Mouse (Mus musculus) cerebellum, adult (tissue): Measurements from ENCODE around the gene Alox12.

Experiments
- ATAC-seq: cut with Nextera tagmentation; 2 replicates; pipeline ENCODE4 v1.9.2; 2017; ENCODE audit warnings: mild to moderate bottlenecking, moderate library complexity, mixed read lengths; ENCODE audit not compliant: insufficient number of reproducible peaks, low FRiP score, low TSS enrichment

The Alox12 gene

GRCm38 (mm10) chr11:70221603-70222500, 33.3 kb downstream of the Alox12 start:
- ATAC-seq, result no peak

- peak; percentile 84 for ATAC-seq
Measured at GRCm38 (mm10) chr11:70220731-70221602, 34.2 kb downstream of the Alox12 start, which contains the start of gene Slc16a13. Gene Slc16a13, minus strand, starts transcription at chr11:70221064.

- ATAC-seq, result no peak
Measured at GRCm38 (mm10) chr11:70220323-70220722, 34.8 kb downstream of the Alox12 start.

- no peak for ATAC-seq
Measured at GRCm38 (mm10) chr11:70219873-70220272, 35.3 kb downstream of the Alox12 start.

- ATAC-seq, result no peak
Measured at GRCm38 (mm10) chr11:70218741-70219470, 36.2 kb downstream of the Alox12 start.

GRCm38 (mm10) chr11:70218039-70218438, 37.1 kb downstream of the Alox12 start:
- no peak for ATAC-seq

- no peak for ATAC-seq
Measured at GRCm38 (mm10) chr11:70216103-70216502, 39.0 kb downstream of the Alox12 start.

GRCm38 (mm10) chr11:70215301-70215700, 39.9 kb downstream of the Alox12 start:
- no peak for ATAC-seq

- ATAC-seq, result no peak
Measured at GRCm38 (mm10) chr11:70214856-70215209, 40.3 kb downstream of the Alox12 start.

GRCm38 (mm10) chr11:70214191-70214855, 40.8 kb downstream of the Alox12 start:
- ATAC-seq, result peak; percentile 17; the same call in 1 of the 2 replicates

GRCm38 (mm10) chr11:70213736-70214135, 41.4 kb downstream of the Alox12 start:
- peak; percentile 46; the same call in 1 of the 2 replicates for ATAC-seq

- ATAC-seq, result no peak
Measured at GRCm38 (mm10) chr11:70212896-70213295, 42.3 kb downstream of the Alox12 start.

- no peak for ATAC-seq
Measured at GRCm38 (mm10) chr11:70212423-70212822, 42.7 kb downstream of the Alox12 start, which contains the start of gene Slc16a11. Gene Slc16a11, plus strand, starts transcription at chr11:70212752.

GRCm38 (mm10) chr11:70211972-70212371, 43.2 kb downstream of the Alox12 start:
- no peak for ATAC-seq

GRCm38 (mm10) chr11:70210681-70211080, 44.5 kb downstream of the Alox12 start:
- no peak for ATAC-seq

- no peak for ATAC-seq
Measured at GRCm38 (mm10) chr11:70208778-70209388, 46.3 kb downstream of the Alox12 start.

- ATAC-seq, result no peak
Measured at GRCm38 (mm10) chr11:70207283-70207682, 47.9 kb downstream of the Alox12 start.

GRCm38 (mm10) chr11:70206801-70207200, 48.4 kb downstream of the Alox12 start:
- ATAC-seq, result no peak

- ATAC-seq, result 0 out of 2 replicates have a peak, but pooled peaks have one; percentile 31
Measured at GRCm38 (mm10) chr11:70201691-70202090, 53.5 kb downstream of the Alox12 start.
